25 mouse cellular contexts compared by ENCODE assay signal in genomic region chr2:132685001-132685400, GRCm38 (mm10). TPM values are rescaled to one million over a fixed set of nuclear protein-coding genes. Genes with fewer than 3 reads are reported as not detected.
DNase-seq lines count a peak whose midpoint lies in the region; ATAC-seq and TF ChIP-seq lines count a peak whose summit lies in the region.
"Had no signal": no experiment of that assay in that cellular context is flagged by ENCODE, and none has a peak within 500 bp of the region (broad histone marks: within the 10 kb centered on the region; RNA-seq: fewer than 3 reads in every experiment).

No protein-coding gene starts in this region.

- no peak for TF ChIP-seq RAD21 in MEL (IDR thresholded peaks at IDR 0.05; ENCODE audit: low read depth, low read length)

- TF ChIP-seq POLR2A in MEL (IDR thresholded peaks at IDR 0.05; ENCODE audit: control insufficient read depth in 1 of 2, insufficient read depth in 1 of 2, low read depth in 1 of 2, low read length in 2 of 2, poor library complexity in 1 of 2): no peak
- no peak for TF ChIP-seq POLR2A in small intestine, adult 2 months (IDR thresholded peaks at IDR 0.05; ENCODE audit: low read depth, low read length)

- peak overlapping the region; percentile 28 for H3K4me2 ChIP-seq in liver, embryonic 13.5 days
- H3K4me2 ChIP-seq: forebrain, embryonic 12.5 days; hindbrain, embryonic 15.5 days; limb, embryonic 13.5 days had no signal

- peak; percentile 13 for DNase-seq in cerebellum, adult 9-10 months
- no peak for DNase-seq in cerebellum, adult 8-10 months
- no peak for DNase-seq in liver, embryonic 13.5 days
- no peak for DNase-seq in liver
- peak; percentile 23 for DNase-seq in MEL (ENCODE audit: low read depth, low spot score)
- DNase-seq in layer of hippocampus, adult 8-10 months (ENCODE audit: low spot score in 2 of 2): no peak
- DNase-seq: adrenal gland, postnatal 14 days; cerebellum, adult 11-12 months; cerebellum, postnatal 14 days; forebrain, postnatal 0 days; kidney, adult 18-20 months; kidney, postnatal 36 days; lung, adult 2 months; lung, postnatal 10 days; right cerebral cortex, adult 18-20 months; thymus, adult 18-20 months; thymus, postnatal 25 days had no signal

- H3K27me3 ChIP-seq in liver, embryonic 13.5 days: no peaks in the 10 kb centered on the region
- no peaks in the 10 kb centered on the region for H3K27me3 ChIP-seq in MEL (ENCODE audit: control insufficient read depth in 1 of 2, insufficient read depth in 2 of 2, low read length in 2 of 2)
- no peaks in the 10 kb centered on the region for H3K27me3 ChIP-seq in small intestine, adult 2 months (ENCODE audit: control insufficient read depth, insufficient read depth, low read length)
- H3K27me3 ChIP-seq: hindbrain, embryonic 15.5 days; limb, embryonic 13.5 days had no signal

- 0 out of 2 replicates have a peak, but pooled peaks have one; percentile 6 for ATAC-seq in liver, embryonic 13.5 days (ENCODE audit: low read depth)
- ATAC-seq in erythroblast, adult 5-6 weeks (replicated peaks; ENCODE audit: low FRiP score, poor library complexity, severe bottlenecking): no peak
- ATAC-seq: forebrain, postnatal 0 days; midbrain, embryonic 16.5 days had no signal

- H3K36me3 ChIP-seq in liver, embryonic 13.5 days: no peaks in the 10 kb centered on the region
- H3K36me3 ChIP-seq in MEL (ENCODE audit: control insufficient read depth in 1 of 2, insufficient read depth in 2 of 2, low read length in 2 of 2): peaks cover 0 to 21% of the 10 kb centered on the region in 2 experiments; a peak in 2 of 4 replicates
- no peaks in the 10 kb centered on the region for H3K36me3 ChIP-seq in small intestine, adult 2 months (ENCODE audit: control insufficient read depth, insufficient read depth, low read length)
- H3K36me3 ChIP-seq: forebrain, embryonic 12.5 days; hindbrain, embryonic 15.5 days; limb, embryonic 13.5 days had no signal

- H3K9me3 ChIP-seq in liver, embryonic 13.5 days (replicated peaks): no peaks in the 10 kb centered on the region
- no peaks in the 10 kb centered on the region for H3K9me3 ChIP-seq in MEL (replicated peaks; ENCODE audit: insufficient read depth, low read length)
- H3K9me3 ChIP-seq: forebrain, embryonic 12.5 days; hindbrain, embryonic 15.5 days; limb, embryonic 13.5 days had no signal

- no peak overlapping the region for H3K4me3 ChIP-seq in liver, embryonic 13.5 days (replicated peaks)
- H3K4me3 ChIP-seq in MEL (ENCODE audit: control insufficient read depth in 1 of 2, insufficient read depth in 1 of 2, low read depth in 2 of 2, low read length in 2 of 2): no peak overlapping the region
- H3K4me3 ChIP-seq in small intestine, adult 2 months (ENCODE audit: low read depth, low read length): no peak overlapping the region
- H3K4me3 ChIP-seq: forebrain, embryonic 12.5 days; hindbrain, embryonic 15.5 days; layer of hippocampus, adult 2 months; limb, embryonic 13.5 days had no signal

- no peaks in the 10 kb centered on the region; the same call in 1 of the 2 replicates for H3K79me2 ChIP-seq in MEL (ENCODE audit: control insufficient read depth, insufficient read depth, low read length, poor library complexity)

- peak overlapping the region; percentile 40; the same call in 1 of the 2 replicates for H3K9ac ChIP-seq in liver, embryonic 13.5 days
- no peak overlapping the region for H3K9ac ChIP-seq in MEL (ENCODE audit: control insufficient read depth, low read depth, low read length, poor library complexity, severe bottlenecking)
- H3K9ac ChIP-seq: forebrain, embryonic 12.5 days; forebrain, postnatal 0 days; hindbrain, embryonic 15.5 days; limb, embryonic 13.5 days had no signal

- peak overlapping the region; percentile 77 for H3K27ac ChIP-seq in liver, embryonic 13.5 days
- no peak overlapping the region for H3K27ac ChIP-seq in MEL (ENCODE audit: control insufficient read depth, low read depth, low read length)
- H3K27ac ChIP-seq in small intestine, adult 2 months (ENCODE audit: insufficient read depth, low read depth, low read length): peak overlapping the region; percentile 82
- H3K27ac ChIP-seq: forebrain, embryonic 12.5 days; hindbrain, embryonic 15.5 days; layer of hippocampus, adult 2 months; limb, embryonic 13.5 days; stomach, postnatal 0 days had no signal

- peaks cover 48% of the 10 kb centered on the region for H3K4me1 ChIP-seq in liver, embryonic 13.5 days (replicated peaks)
- H3K4me1 ChIP-seq in MEL (ENCODE audit: control insufficient read depth in 1 of 2, insufficient read depth in 2 of 2, low read length in 2 of 2): peaks cover 0 to 28% of the 10 kb centered on the region in 2 experiments; a peak in 3 of 4 replicates
- peaks cover 18% of the 10 kb centered on the region for H3K4me1 ChIP-seq in small intestine, adult 2 months (ENCODE audit: control insufficient read depth, insufficient read depth, insufficient read length, low read length)

- TF ChIP-seq EP300 in MEL (IDR thresholded peaks at IDR 0.05; ENCODE audit: low read depth in 1 of 2, low read length in 2 of 2): no peak

- TF ChIP-seq CTCF in MEL (IDR thresholded peaks at IDR 0.05 in 2 of 3, conservative IDR thresholded peaks at IDR 0.05 in 1 of 3; ENCODE audit: control insufficient read depth in 1 of 3, insufficient read depth in 1 of 3, low read depth in 2 of 3, low read length in 3 of 3, poor library complexity in 1 of 3, severe bottlenecking in 1 of 3): no peak
- no peak for TF ChIP-seq CTCF in small intestine, adult 2 months (IDR thresholded peaks at IDR 0.05; ENCODE audit: extremely low read depth, insufficient read length, insufficient replicate concordance, low read depth, low read length)

TF ChIP-seq in MEL, 35 proteins besides CTCF, POLR2A, EP300 and RAD21:
- TF ChIP-seq POLR2AphosphoS2 (IDR thresholded peaks at IDR 0.05; ENCODE audit: low read length): no peak
- TF ChIP-seq MAFK (IDR thresholded peaks at IDR 0.05; ENCODE audit: borderline replicate concordance, low read depth, low read length): no peak
- TF ChIP-seq ZKSCAN1 (IDR thresholded peaks at IDR 0.05; ENCODE audit: low read depth, low read length): no peak
- TF ChIP-seq E2F4 (IDR thresholded peaks at IDR 0.05; ENCODE audit: borderline replicate concordance, low read depth, low read length): no peak
- TF ChIP-seq NRF1 (IDR thresholded peaks at IDR 0.05; ENCODE audit: insufficient read depth, low read depth, low read length, poor library complexity, severe bottlenecking): no peak
- TF ChIP-seq GATA1 (IDR thresholded peaks at IDR 0.05; ENCODE audit: low read depth, low read length): no peak
- TF ChIP-seq TAL1 (IDR thresholded peaks at IDR 0.05; ENCODE audit: low read length): no peak
- TF ChIP-seq MYB (IDR thresholded peaks at IDR 0.05; ENCODE audit: low read depth, low read length): no peak
- TF ChIP-seq RCOR1 (IDR thresholded peaks at IDR 0.05; ENCODE audit: low read depth, low read length): no peak
- no peak for TF ChIP-seq MAX (IDR thresholded peaks at IDR 0.05; ENCODE audit: low read length)
- no peak for TF ChIP-seq JUND (IDR thresholded peaks at IDR 0.05; ENCODE audit: low read depth, low read length)
- no peak for TF ChIP-seq USF2 (IDR thresholded peaks at IDR 0.05; ENCODE audit: borderline replicate concordance in 1 of 2, insufficient read depth in 1 of 2, low read depth in 1 of 2, low read length in 2 of 2)
- TF ChIP-seq SIN3A (IDR thresholded peaks at IDR 0.05; ENCODE audit: low read length): no peak
- no peak for TF ChIP-seq GABPA (IDR thresholded peaks at IDR 0.05; ENCODE audit: low read depth, low read length)

RNA-seq across cellular contexts. Expression of gene Shld1, which starts 1.7 kb away (rescaled TPM):
- polyA plus RNA-seq in liver, embryonic 13.5 days (2015; fragmentation: Nextera tagmentation; extraction: Ambion mirVana): 11.1 and 12.1 TPM in 2 replicates
- total RNA-seq in MEL (2012; rRNA removed): 5.9 and 8.8 TPM in 2 replicates
- polyA plus RNA-seq in MEL (2012; ENCODE audit: insufficient read depth in 1 of 2, insufficient read length in 2 of 2, low read depth in 1 of 2, low replicate concordance in 2 of 2, missing spikeins in 1 of 2): 1 to 10 TPM in 1 of 2 experiments, not detected in 1; 8.0 TPM
- 4.6 and 8.9 TPM in 2 replicates for polyA plus RNA-seq in small intestine, adult 2 months (2012; rRNA removed)
- 10 to 100 TPM in 3 of 4 experiments, 1 to 10 TPM in 1; 8.6 to 13.6 (median 12.4) TPM for total RNA-seq in layer of hippocampus, adult 8-10 months (2022)
- total RNA-seq in erythroblast, adult 5-6 weeks (2015; ENCODE audit: low replicate concordance): 17.7 and 30.5 TPM in 2 replicates
- 26.1 and 27.6 TPM in 2 replicates for total RNA-seq in erythroblast, adult 5-6 weeks (2017; ENCODE audit: low replicate concordance)

Comparison
In these comparisons a context has a peak if more than half of its experiments do, and no peak if none do; other contexts are left out.
1. DNase-seq: peak in cerebellum, adult 9-10 months (single experiment) and MEL (single experiment); none in cerebellum, adult 8-10 months (single experiment), liver, embryonic 13.5 days (single experiment), liver (single experiment) and layer of hippocampus, adult 8-10 months (0 of 2).